Mouse (Mus musculus) T-helper 1 cell (primary cell): ENCODE measurements at regions not wholly inside any gene's neighbourhood (a gene's known extent, or its start where the extent isn't known, plus 50 kb on each side); places are given as distances from the start of the nearest gene placed in this dataset.

ENCODE experiments used
- in situ Hi-C: fragments of 300-600 bp; cut with MboI, MseI; formaldehyde crosslinking; loops from one replicate; pipeline ENCODE4 v1.15.1; 2025; ENCODE audit warnings: high pct_unique_total_duplicates

- in situ Hi-C loops: no loop called here
Observed at GRCm38 (mm10) chrX:11903116-11903700, 256.9 kb downstream of the Bcor start.

GRCm38 (mm10) chrX:11905231-11905630 lies 254.9 kb downstream of the Bcor start:
- in situ Hi-C loops: no loop called here

- in situ Hi-C loops: no loop called here
Observed at GRCm38 (mm10) chrX:11907167-11907566, 253.0 kb downstream of the Bcor start.

- in situ Hi-C loops: loop anchor here (10.0 kb wide), 1 partner anchor 279 kb away; no protein-coding TSS in a partner anchor
Observed at GRCm38 (mm10) chrX:11915984-11916383, 244.2 kb downstream of the Bcor start.

GRCm38 (mm10) chrX:11920231-11920630 lies 239.9 kb downstream of the Bcor start:
- in situ Hi-C loops: no loop called here

GRCm38 (mm10) chrX:11924639-11925302 lies 235.4 kb downstream of the Bcor start:
- in situ Hi-C loops: no loop called here

GRCm38 (mm10) chrX:11926868-11927535 lies 233.2 kb downstream of the Bcor start:
- in situ Hi-C loops: no loop called here

- in situ Hi-C loops: no loop called here
Observed at GRCm38 (mm10) chrX:11929448-11929847, 230.7 kb downstream of the Bcor start.

GRCm38 (mm10) chrX:11931432-11931831 lies 228.7 kb downstream of the Bcor start:
- in situ Hi-C loops: no loop called here

- in situ Hi-C loops: no loop called here
Observed at GRCm38 (mm10) chrX:11935337-11935736, 224.8 kb downstream of the Bcor start.

- in situ Hi-C loops: no loop called here
Observed at GRCm38 (mm10) chrX:11940246-11940645, 219.9 kb downstream of the Bcor start.

GRCm38 (mm10) chrX:11943367-11943766 lies 216.8 kb downstream of the Bcor start:
- in situ Hi-C loops: no loop called here

GRCm38 (mm10) chrX:11944574-11944973 lies 215.6 kb downstream of the Bcor start:
- in situ Hi-C loops: no loop called here

- in situ Hi-C loops: no loop called here
Observed at GRCm38 (mm10) chrX:11945280-11945679, 214.9 kb downstream of the Bcor start.

- in situ Hi-C loops: loop anchor here (5.0 kb wide), 1 partner anchor 40 kb away; no protein-coding TSS in a partner anchor
Observed at GRCm38 (mm10) chrX:11952193-11952592, 208.0 kb downstream of the Bcor start.

GRCm38 (mm10) chrX:11956194-11956593 lies 204.0 kb downstream of the Bcor start:
- in situ Hi-C loops: no loop called here

GRCm38 (mm10) chrX:11957011-11957410 lies 203.1 kb downstream of the Bcor start:
- in situ Hi-C loops: no loop called here

GRCm38 (mm10) chrX:11959871-11960552 lies 200.1 kb downstream of the Bcor start:
- in situ Hi-C loops: no loop called here

- in situ Hi-C loops: no loop called here
Observed at GRCm38 (mm10) chrX:11961350-11961749, 198.8 kb downstream of the Bcor start.

- in situ Hi-C loops: no loop called here
Observed at GRCm38 (mm10) chrX:11964428-11964827, 195.7 kb downstream of the Bcor start.

GRCm38 (mm10) chrX:11978679-11979078 lies 181.5 kb downstream of the Bcor start:
- in situ Hi-C loops: no loop called here

GRCm38 (mm10) chrX:11983276-11983675 lies 176.9 kb downstream of the Bcor start:
- in situ Hi-C loops: no loop called here
